14 mouse cellular contexts compared by ENCODE assay signal in genomic region chr5:110898169-110898568, GRCm38 (mm10). TPM values are rescaled to one million over a fixed set of nuclear protein-coding genes. Genes with fewer than 3 reads are reported as not detected.
A peak's percentile ranks its signal among the peaks of the same experiment; 100 is the strongest.
DNase-seq lines count a peak whose midpoint lies in the region; ATAC-seq and TF ChIP-seq lines count a peak whose summit lies in the region.
"Had no signal": no experiment of that assay in that cellular context is flagged by ENCODE, and none has a peak within 500 bp of the region (broad histone marks: within the 10 kb centered on the region; RNA-seq: fewer than 3 reads in every experiment).

No protein-coding gene starts in this region.

- H3K4me1 ChIP-seq in heart, embryonic 11.5 days (ENCODE audit: control insufficient read depth, insufficient read depth, low read length), result no peaks in the 10 kb centered on the region
- peaks cover 6% of the 10 kb centered on the region; the same call in 1 of the 2 replicates for H3K4me1 ChIP-seq in embryonic facial prominence, embryonic 14.5 days (ENCODE audit: control insufficient read depth, insufficient read depth, low read length)
- H3K4me1 ChIP-seq: intestine, embryonic 15.5 days; liver, embryonic 13.5 days had no signal

- H3K36me3 ChIP-seq in heart, embryonic 11.5 days (ENCODE audit: control insufficient read depth, insufficient read depth, low read length), result peaks cover 2% of the 10 kb centered on the region; the same call in 1 of the 2 replicates
- H3K36me3 ChIP-seq in embryonic facial prominence, embryonic 14.5 days (ENCODE audit: control insufficient read depth, insufficient read depth, low read length), result peaks cover 36% of the 10 kb centered on the region
- H3K36me3 ChIP-seq: intestine, embryonic 15.5 days had no signal

- WGBS in heart, embryonic 11.5 days (ENCODE audit: insufficient replicate concordance), result 74% methylated on average over 7 of the region's 7 CpGs
- 31% methylated on average over 7 of the region's 7 CpGs for WGBS in embryonic facial prominence, embryonic 14.5 days

- TF ChIP-seq CTCF in brain, embryonic 14.5 days (IDR thresholded peaks at IDR 0.05; ENCODE audit: borderline replicate concordance, extremely low read depth, insufficient read depth, insufficient read length), result no peak

- TF ChIP-seq POLR2A in brain, embryonic 14.5 days (IDR thresholded peaks at IDR 0.05; ENCODE audit: borderline replicate concordance, extremely low read depth, insufficient read depth, insufficient read length, poor library complexity, severe bottlenecking), result no peak

- H3K4me3 ChIP-seq in heart, embryonic 11.5 days (ENCODE audit: low read depth, low read length), result no peak overlapping the region
- H3K4me3 ChIP-seq in embryonic facial prominence, embryonic 14.5 days (ENCODE audit: low read depth, low read length), result no peak overlapping the region
- H3K4me3 ChIP-seq: intestine, embryonic 15.5 days; liver, embryonic 13.5 days had no signal

- DNase-seq in heart, adult 11 months, result peak; percentile 74
- DNase-seq in brain, embryonic 14.5 days (ENCODE audit: low read depth), result peak; percentile 69
- DNase-seq in embryonic facial prominence, embryonic 14.5 days (ENCODE audit: low spot score), result peak; percentile 90
- DNase-seq in mesoderm, embryonic 11.5 days (ENCODE audit: low read depth, low spot score), result peak; percentile 71
- DNase-seq in heart, adult 18-20 months, result no peak
- DNase-seq in right cerebral cortex, postnatal 25 days, result no peak
- no peak for DNase-seq in kidney, postnatal 36 days
- DNase-seq: cerebellum, adult 11-12 months; gastrocnemius, postnatal 25 days; kidney, postnatal 4 days; liver, embryonic 13.5 days; right cerebral cortex, postnatal 4 days had no signal

- H3K9ac ChIP-seq in heart, embryonic 11.5 days (ENCODE audit: low read depth, low read length), result no peak overlapping the region
- H3K9ac ChIP-seq in embryonic facial prominence, embryonic 14.5 days (ENCODE audit: low read depth, low read length), result no peak overlapping the region
- H3K9ac ChIP-seq: intestine, embryonic 15.5 days; liver, embryonic 13.5 days had no signal

- no peaks in the 10 kb centered on the region for H3K27me3 ChIP-seq in heart, embryonic 11.5 days (ENCODE audit: control insufficient read depth, insufficient read depth, low read length)
- no peaks in the 10 kb centered on the region for H3K27me3 ChIP-seq in embryonic facial prominence, embryonic 14.5 days (replicated peaks; ENCODE audit: control insufficient read depth, insufficient read depth, low read length)
- H3K27me3 ChIP-seq: intestine, embryonic 15.5 days; liver, embryonic 13.5 days had no signal

- no peak overlapping the region for H3K4me2 ChIP-seq in heart, embryonic 11.5 days
- H3K4me2 ChIP-seq in embryonic facial prominence, embryonic 14.5 days (ENCODE audit: low read depth, low read length), result peak overlapping the region; percentile 6; the same call in 1 of the 2 replicates
- H3K4me2 ChIP-seq: intestine, embryonic 15.5 days; liver, embryonic 13.5 days had no signal

- no peaks in the 10 kb centered on the region for H3K9me3 ChIP-seq in heart, embryonic 11.5 days (replicated peaks; ENCODE audit: control insufficient read depth, low read length)
- no peaks in the 10 kb centered on the region for H3K9me3 ChIP-seq in embryonic facial prominence, embryonic 14.5 days (ENCODE audit: control insufficient read depth, low read length)
- H3K9me3 ChIP-seq: intestine, embryonic 15.5 days; liver, embryonic 13.5 days had no signal

- ATAC-seq in heart, embryonic 11.5 days (replicated peaks; ENCODE audit: insufficient number of reproducible peaks, low FRiP score, low TSS enrichment), result no peak
- ATAC-seq in embryonic facial prominence, embryonic 14.5 days (ENCODE audit: low read depth), result peak; percentile 91
- ATAC-seq: intestine, embryonic 15.5 days had no signal

- no peak overlapping the region for H3K27ac ChIP-seq in heart, embryonic 11.5 days (ENCODE audit: low read depth, low read length)
- H3K27ac ChIP-seq in embryonic facial prominence, embryonic 14.5 days (replicated peaks; ENCODE audit: low read depth, low read length), result peak overlapping the region; percentile 64
- H3K27ac ChIP-seq: intestine, embryonic 15.5 days; liver, embryonic 13.5 days had no signal

RNA-seq across cellular contexts. Expression of gene Ttc28, which starts 18.6 kb away (rescaled TPM):
- 8.1 and 9.4 TPM in 2 replicates for polyA plus RNA-seq in heart, embryonic 11.5 days (2014; fragmentation: Nextera tagmentation; extraction: Ambion mirVana)
- 23.2 and 39.8 TPM in 2 replicates for polyA plus RNA-seq in brain, embryonic 14.5 days (2012; rRNA removed)
- polyA plus RNA-seq in embryonic facial prominence, embryonic 14.5 days (2014; fragmentation: Nextera tagmentation; extraction: Ambion mirVana), result 17.4 and 19.0 TPM in 2 replicates
- 10 to 100 TPM; 12.4 to 13.0 TPM for total RNA-seq in heart, adult 18-20 months (2021)

RNA-seq across cellular contexts. Expression of gene Chek2, which starts 58.4 kb away (rescaled TPM):
- polyA plus RNA-seq in heart, embryonic 11.5 days (2014; fragmentation: Nextera tagmentation; extraction: Ambion mirVana), result 20.9 and 27.1 TPM in 2 replicates
- 6.3 and 12.2 TPM in 2 replicates for polyA plus RNA-seq in brain, embryonic 14.5 days (2012; rRNA removed)
- 14.1 and 14.6 TPM in 2 replicates for polyA plus RNA-seq in embryonic facial prominence, embryonic 14.5 days (2014; fragmentation: Nextera tagmentation; extraction: Ambion mirVana)
- total RNA-seq in heart, adult 18-20 months (2021), result 1 to 10 TPM; 2.1 to 2.3 TPM

RNA-seq across cellular contexts. Expression of gene Hscb, which starts 58.6 kb away (rescaled TPM):
- 30.2 and 32.6 TPM in 2 replicates for polyA plus RNA-seq in heart, embryonic 11.5 days (2014; fragmentation: Nextera tagmentation; extraction: Ambion mirVana)
- 7.9 and 9.0 TPM in 2 replicates for polyA plus RNA-seq in brain, embryonic 14.5 days (2012; rRNA removed)
- polyA plus RNA-seq in embryonic facial prominence, embryonic 14.5 days (2014; fragmentation: Nextera tagmentation; extraction: Ambion mirVana), result 19.6 TPM in 2 replicates
- 10 to 100 TPM; 16.4 to 21.0 TPM for total RNA-seq in heart, adult 18-20 months (2021)

Comparison
In these comparisons a context has a peak if more than half of its experiments do, and no peak if none do; other contexts are left out.
1. DNase-seq: peak in heart, adult 11 months (single experiment), brain, embryonic 14.5 days (single experiment), embryonic facial prominence, embryonic 14.5 days (single experiment) and mesoderm, embryonic 11.5 days (single experiment); none in heart, adult 18-20 months (0 of 2), right cerebral cortex, postnatal 25 days (single experiment) and kidney, postnatal 36 days (0 of 2).